Mouse (Mus musculus): ENCODE results near the gene Nap1l5. TPM values are rescaled to one million over a fixed set of nuclear protein-coding genes. Genes with fewer than 3 reads are reported as not detected.

Nap1l5 gene
- polyA plus RNA-seq, 1 experiment, result not detected

GRCm38 (mm10) chr6:58862446-58862993 is 44.4 kb downstream of the Nap1l5 start:
- no peaks in the 10 kb centered on the region for H3K27me3 ChIP-seq (ENCODE audit: control insufficient read depth)
- H3K36me3 ChIP-seq (ENCODE audit: control insufficient read depth), result no peaks in the 10 kb centered on the region
- no peaks in the 10 kb centered on the region for H3K4me1 ChIP-seq (ENCODE audit: control insufficient read depth)
- TF ChIP-seq TAL1 (IDR thresholded peaks at IDR 0.05; ENCODE audit: low read length) (no peak), GATA1 (IDR thresholded peaks at IDR 0.05; ENCODE audit: low read length) (no peak)
- H3K9me3 ChIP-seq (ENCODE audit: control insufficient read depth, low read length), result no peaks in the 10 kb centered on the region
- no peak overlapping the region for H3K4me3 ChIP-seq (replicated peaks)

- Histone ChIP-seq H3K27me3 (ENCODE audit: control insufficient read depth) (no peaks in the 10 kb centered on the region), H3K4me1 (ENCODE audit: control insufficient read depth) (no peaks in the 10 kb centered on the region), H3K9me3 (ENCODE audit: control insufficient read depth, low read length) (no peaks in the 10 kb centered on the region), H3K36me3 (ENCODE audit: control insufficient read depth) (no peaks in the 10 kb centered on the region), H3K4me3 (replicated peaks) (no peak overlapping the region)
- no peak for TF ChIP-seq TAL1 (IDR thresholded peaks at IDR 0.05; ENCODE audit: low read length)
- no peak for TF ChIP-seq GATA1 (IDR thresholded peaks at IDR 0.05; ENCODE audit: low read length)
Observed at GRCm38 (mm10) chr6:58859517-58859916, 47.4 kb downstream of the Nap1l5 start.

GRCm38 (mm10) chr6:58856494-58856893 is 50.4 kb downstream of the Nap1l5 start:
- Histone ChIP-seq H3K27me3 (ENCODE audit: control insufficient read depth) (no peaks in the 10 kb centered on the region), H3K4me1 (ENCODE audit: control insufficient read depth) (no peaks in the 10 kb centered on the region), H3K36me3 (ENCODE audit: control insufficient read depth) (no peaks in the 10 kb centered on the region), H3K9me3 (ENCODE audit: control insufficient read depth, low read length) (no peaks in the 10 kb centered on the region), H3K4me3 (replicated peaks) (no peak overlapping the region)
- no peak for TF ChIP-seq TAL1 (IDR thresholded peaks at IDR 0.05; ENCODE audit: low read length)

DNA sequence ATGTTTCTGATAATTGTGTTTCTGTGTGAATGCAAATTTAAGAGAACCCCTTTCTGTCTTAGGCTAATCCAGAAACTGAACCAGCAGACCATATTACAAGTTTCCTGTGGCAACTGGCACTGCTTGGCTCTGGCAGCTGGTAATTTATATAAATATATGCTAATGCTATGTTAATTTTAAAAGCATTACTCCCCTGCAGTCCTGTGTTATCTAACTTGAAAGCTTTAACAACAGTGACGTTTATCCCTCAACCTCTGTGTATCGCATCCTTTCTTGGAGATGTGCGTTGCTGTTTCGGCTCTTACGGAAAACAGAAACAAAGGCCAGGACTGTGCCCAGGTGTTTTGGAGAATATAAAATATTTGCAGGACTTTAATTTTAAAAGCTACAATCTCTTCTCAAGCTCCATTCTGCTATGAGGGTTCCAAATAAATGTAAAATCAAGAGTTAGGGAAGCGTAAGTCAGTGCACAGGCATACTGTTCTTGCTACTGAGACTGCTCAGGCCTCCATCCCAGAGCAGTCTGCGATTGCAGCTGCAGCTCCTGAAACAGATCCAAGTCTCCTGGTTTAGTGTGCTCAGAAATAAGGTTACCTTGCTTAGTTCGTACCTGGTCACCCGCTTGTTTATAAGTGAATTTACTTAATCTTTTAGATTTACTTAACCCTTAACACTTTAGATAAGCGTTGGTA is 51.1 kb downstream of the Nap1l5 start:
- no peaks in the 10 kb centered on the region for H3K4me1 ChIP-seq (ENCODE audit: control insufficient read depth)
- H3K9me3 ChIP-seq (ENCODE audit: control insufficient read depth, low read length), result no peaks in the 10 kb centered on the region
- H3K27me3 ChIP-seq (ENCODE audit: control insufficient read depth), result no peaks in the 10 kb centered on the region
- H3K4me3 ChIP-seq (replicated peaks), result no peak overlapping the region
- no peak for TF ChIP-seq GATA1 (IDR thresholded peaks at IDR 0.05; ENCODE audit: low read length)
- no peak for TF ChIP-seq TAL1 (IDR thresholded peaks at IDR 0.05; ENCODE audit: low read length)
- no peaks in the 10 kb centered on the region for H3K36me3 ChIP-seq (ENCODE audit: control insufficient read depth)

Other genes with a start within 250 kb of the Nap1l5 start
- gene Herc3, start 75.6 kb downstream of the Nap1l5 start, polyA plus RNA-seq (2012), result 0.05 TPM in 1 of 2 replicates, not detected in the other
- gene Fam13a, start 117.5 kb upstream of the Nap1l5 start, polyA plus RNA-seq (2012), result not detected in 2 replicates

All from erythroblast, embryonic 14.5 days (primary cell).